Mouse (Mus musculus) left cerebral cortex, adult 9 months (tissue): ENCODE data around the gene Actl7a.

Source experiments
- DNase-seq, 2 experiments: peaks; one replicate each; pipeline ENCODE4 v3.0.0; 2022; ENCODE audit warnings: low spot score in 2 of 2

Actl7a gene

DNA sequence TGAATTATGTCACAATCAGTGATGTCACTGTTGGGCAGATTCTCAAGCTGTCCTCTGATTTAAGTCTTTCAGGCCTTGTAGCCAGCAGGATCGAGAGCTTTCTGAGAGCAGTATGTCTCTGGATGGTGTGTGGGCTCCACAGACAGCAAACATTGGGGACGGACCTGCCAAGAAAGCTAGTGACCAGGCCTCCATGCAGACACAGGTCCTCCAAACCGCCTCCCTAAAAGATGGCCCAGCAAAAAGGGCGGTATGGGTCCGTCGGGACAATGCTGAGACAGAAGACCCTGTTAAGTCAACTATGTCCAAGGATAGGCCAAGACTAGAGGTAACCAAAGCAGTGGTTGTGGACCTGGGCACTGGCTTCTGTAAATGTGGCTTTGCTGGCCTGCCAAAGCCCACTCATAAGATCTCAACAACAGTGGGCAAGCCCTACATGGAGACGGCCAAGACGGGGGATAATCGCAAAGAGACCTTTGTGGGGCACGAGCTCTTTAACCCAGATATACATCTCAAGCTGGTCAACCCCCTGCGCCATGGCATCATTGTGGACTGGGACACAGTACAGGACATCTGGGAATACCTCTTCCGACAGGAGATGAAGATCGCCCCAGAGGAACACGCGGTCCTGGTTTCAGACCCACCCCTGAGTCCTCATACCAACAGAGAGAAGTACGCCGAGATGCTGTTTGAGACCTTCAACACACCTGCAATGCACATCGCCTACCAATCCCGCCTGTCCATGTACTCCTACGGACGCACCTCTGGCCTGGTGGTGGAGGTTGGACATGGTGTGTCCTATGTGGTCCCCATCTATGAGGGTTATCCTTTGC, at the start of gene Actl7a:
Gene Actl7a (plus strand): TSS at position 51 of the 833 bp plus-strand sequence.
- no peak for DNase-seq

DNA sequence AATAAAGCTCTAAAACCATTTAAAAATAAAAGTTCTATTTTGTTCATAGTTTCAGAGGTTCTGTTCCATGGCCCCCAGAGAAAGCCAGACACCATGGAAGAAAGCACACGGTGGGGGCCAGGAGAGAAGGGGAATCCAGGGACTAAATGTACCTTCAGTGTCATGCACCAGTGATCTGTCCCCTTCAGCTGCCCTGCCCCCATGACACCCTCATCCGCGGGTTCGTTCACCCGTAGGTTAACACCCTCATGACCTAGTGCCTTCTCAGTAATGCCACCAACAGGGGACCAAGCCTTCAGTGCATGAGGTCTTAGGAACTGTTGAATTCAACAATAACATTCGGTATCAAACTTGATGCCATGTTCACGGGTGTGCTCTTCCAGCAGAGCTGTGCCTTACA, 46.8 kb upstream of the Actl7a start:
- DNase-seq: no peak

DNA sequence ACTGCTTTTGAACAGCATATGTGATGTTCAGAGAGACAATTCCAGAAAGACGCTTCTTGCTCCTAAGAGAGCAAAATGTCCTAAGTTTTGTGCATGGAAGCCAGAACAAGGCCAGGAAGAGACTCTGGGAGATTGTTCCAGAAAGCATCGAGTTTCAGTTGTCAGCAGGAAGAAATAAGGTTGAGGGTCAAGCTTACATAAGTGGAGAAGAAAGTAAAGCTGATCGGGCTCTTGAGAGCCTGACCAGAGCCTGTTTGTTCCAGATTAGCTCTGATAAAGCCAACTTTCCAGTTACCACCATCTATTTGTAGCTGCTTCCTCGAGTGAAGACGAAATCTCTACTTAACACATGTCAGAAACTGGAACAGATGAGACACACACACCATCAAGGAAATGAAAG, 44.5 kb upstream of the Actl7a start:
- no peak for DNase-seq

DNA sequence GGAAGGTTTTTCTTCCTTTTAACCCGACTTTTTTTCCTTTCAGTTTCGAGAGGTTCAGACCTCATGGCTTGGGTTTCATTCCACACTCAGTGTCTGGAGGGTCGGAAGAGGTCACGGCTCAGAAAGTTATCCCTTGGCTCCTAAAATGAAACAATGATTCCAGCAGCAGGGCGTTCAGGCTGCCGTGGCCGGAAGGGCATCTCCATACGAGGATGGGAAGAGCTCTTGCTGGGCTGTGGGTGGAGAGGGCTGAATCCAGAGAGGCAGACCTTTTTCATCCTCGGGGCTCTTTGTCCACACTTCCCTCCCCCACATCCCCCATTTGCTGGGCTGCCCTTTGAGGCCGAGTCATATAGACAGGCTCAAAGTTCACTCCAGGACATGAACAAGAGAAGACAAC, 41.0 kb upstream of the Actl7a start:
- no peak for DNase-seq

DNA sequence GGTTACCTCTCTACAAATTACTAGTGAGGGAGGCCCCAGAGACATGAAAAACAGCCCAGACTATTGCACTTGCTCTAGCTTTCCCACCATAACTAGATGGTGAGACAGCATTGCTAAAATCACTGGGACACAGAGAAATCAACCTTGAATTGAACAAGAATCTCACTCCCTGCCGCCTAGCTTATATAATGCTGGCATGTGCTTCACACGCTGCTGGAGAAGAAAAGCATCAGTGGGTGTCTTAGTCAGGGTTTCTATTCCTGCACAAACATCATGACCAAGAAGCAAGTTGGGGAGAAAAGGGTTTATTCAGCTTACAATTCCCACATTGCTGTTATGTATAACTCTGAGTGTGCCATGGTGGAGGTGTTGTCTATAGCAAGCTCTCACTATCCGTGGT, 30.1 kb upstream of the Actl7a start:
- peak; percentile 65 to 70 for DNase-seq

DNA sequence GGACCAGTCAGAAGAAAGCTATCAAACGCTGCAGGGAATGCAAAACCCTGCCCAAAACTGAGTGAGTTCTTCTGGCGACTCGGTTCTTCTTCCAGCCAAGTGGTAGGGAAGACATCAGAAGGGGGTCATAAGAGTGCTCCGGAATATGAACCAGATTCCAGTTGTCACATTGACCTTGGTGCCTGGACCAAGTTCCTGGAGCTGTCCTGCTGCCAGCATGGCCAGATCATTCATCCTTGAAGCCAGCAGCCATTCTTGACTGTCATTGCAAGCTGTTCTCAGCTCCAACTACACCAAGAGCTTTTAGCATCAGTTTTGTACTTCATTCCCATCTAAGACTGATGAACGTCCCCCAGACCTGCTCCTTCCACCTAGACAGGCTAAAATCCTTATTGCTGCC, 26.4 kb upstream of the Actl7a start:
- DNase-seq: no peak

DNA sequence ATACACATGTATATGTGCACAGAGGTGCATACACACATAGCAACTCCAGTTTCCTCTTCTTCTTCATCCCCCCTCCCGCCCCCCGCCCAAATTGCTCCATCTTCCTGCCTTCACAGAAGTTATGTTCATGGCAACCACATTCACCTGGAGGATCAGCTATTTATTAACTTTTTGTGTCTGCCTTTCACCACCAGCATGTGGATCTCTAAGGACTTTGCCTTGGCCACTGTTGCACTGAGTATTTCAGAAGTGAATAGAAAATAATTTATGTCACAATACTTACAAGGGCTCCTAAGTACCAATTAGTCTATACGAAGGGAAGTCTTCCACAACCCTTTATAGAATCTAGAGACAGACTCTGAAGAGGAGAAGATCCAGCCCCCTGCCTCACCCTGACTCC, 25.3 kb upstream of the Actl7a start:
- DNase-seq: no peak

DNA sequence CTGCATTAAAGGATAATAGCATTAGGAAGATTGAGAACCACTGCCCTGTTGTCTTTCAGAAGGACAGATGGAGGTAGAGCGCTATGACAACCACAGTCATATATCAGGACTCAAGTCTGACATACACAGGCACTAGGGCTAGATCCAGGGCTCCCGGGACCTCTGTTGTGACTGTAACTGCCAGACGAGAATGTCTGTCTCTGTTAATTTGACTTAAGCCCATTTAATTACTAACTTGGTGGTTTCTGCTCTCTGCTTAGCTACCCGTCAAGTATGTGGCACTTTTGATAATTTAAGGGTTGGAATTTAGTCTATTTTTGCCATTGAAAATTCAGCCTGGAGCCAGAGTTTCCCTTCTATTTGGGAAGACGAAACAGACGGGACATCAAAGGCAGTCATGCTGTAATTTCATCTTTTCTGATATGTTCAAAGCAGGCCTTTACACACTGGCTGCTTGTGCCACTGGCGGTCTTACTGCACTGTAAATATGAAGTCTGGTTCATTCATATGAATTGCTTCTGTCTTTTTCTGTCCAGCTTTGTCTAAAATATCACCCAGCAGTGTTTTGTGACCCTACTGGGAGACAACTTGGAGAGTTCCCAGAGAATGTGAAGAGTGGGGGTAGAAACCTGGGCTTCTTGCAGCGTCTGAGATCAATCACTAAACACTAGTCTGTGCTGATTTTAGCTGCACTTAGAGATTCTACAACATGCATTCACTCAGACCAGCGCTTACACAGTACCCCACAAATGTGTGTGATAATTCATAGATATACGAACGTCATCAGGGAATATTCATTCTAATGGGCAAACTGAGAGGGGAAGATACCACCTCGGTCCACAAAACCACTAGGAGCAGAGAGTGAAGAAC, 24.4 kb upstream of the Actl7a start:
- DNase-seq: no peak

DNA sequence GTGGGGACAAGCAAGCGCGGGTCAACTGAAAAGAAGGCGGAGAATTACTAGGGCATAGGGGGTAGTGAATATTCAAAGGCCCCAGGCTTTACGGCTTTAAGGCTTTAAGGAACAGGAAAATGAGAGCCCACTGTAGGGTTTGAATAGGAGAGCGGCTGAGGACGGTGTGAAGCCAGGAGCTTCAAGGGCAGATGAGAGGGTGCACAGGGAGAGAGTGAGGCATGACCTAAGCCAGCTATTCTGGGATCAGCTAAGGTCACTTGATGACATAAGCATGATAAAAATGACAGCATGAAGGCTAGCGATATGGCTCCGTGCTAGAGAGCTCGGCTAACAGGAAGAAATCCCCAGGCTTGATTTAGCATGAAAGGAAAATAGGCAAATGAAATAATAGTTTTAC, 23.8 kb upstream of the Actl7a start:
- DNase-seq: no peak

DNA sequence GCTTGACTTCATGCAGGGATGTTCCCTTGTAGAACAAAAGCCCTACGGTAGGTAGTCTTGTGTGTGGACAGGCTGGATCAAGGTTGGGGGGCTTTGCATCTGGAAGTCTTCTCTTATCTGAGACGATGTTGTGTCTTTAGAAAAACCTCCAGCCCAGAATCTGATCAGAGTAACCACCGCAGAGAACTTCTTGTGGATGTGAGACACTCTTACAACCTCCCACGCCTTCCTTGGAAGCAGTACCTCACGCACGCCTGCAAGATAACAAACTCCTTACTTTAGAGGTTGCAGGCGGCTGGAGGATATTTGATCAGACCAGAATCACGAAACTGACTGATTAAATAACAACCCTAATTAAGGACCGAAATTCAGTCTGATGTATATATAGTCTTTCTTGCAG, 22.8 kb upstream of the Actl7a start:
- peak in 1 of 2 experiments; percentile 52 for DNase-seq

DNA sequence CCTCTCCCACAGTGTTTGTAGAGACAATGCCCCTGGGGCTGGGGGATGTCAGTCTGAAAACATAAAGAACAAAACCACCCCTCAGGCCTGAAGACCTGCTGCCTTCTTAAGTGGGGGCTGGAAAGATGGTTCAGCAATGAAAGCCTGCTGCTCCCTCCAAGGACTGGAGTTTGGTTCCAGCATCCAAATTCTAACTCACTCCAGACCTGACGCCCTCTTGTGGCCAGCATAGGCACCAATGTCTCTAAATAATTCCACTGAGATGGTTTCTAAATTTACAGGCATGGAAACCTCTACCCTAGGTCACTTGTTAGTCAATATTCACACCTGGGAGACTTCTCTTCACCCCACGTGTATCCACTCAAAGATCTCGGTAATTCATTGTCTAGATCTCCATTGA, 21.7 kb upstream of the Actl7a start:
- DNase-seq: no peak

DNA sequence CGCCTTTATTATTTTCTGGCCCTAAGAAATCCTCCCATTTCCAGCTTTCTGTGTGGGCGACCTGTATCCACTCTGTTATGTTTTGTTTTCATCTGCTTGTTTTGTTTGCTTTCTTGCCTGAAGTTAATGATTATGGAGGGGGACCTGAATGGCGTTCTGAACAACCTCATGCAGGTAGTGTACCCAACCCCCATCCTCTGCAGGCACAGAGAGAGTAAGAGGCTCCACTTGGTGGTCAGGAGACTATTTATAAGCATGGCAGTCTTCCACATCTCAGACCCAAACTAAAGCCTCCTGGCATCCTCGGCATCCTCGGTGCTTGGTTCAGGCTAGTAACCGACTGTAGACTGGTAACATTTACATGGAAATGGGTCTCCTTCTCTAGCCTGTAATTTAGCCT, 20.9 kb upstream of the Actl7a start:
- DNase-seq: no peak

DNA sequence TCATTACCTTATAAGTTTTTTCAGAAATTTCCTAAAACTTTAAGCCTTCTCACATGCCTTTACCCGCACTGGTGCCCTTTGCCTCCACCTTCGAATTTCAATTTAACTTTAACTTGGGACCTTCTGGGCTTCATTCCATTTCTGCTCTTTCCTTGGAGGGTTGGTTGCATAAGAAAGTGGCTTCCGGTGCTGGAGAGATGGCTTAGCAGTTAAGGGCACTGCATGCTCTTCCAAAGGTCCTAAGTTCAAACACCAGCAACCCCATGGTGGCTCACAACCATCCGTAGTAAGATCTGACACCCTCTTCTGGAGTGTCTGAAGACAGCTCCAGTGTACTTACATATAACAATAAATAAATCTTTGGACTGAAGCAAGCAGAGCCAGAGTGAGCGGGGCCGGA, 20.0 kb upstream of the Actl7a start:
- no peak for DNase-seq

DNA sequence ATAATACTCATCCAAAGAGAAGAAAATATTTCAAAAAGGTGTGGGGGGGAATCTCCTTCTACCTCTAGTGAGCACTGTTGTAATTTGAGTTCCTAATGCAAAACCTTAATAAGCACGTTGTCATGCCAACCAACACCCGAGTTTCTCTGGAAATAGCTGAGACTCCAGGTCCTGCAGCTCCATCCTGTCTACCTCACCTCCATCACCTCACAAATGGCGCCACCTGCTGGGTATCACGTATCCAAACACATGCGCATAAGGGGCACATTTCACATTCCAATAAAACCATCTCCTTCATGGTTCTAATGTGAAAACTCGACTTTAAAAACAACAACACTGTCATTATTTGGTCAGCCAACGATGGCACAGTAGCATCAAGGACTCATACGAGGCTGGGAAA, 17.4 kb upstream of the Actl7a start:
- DNase-seq: no peak

DNA sequence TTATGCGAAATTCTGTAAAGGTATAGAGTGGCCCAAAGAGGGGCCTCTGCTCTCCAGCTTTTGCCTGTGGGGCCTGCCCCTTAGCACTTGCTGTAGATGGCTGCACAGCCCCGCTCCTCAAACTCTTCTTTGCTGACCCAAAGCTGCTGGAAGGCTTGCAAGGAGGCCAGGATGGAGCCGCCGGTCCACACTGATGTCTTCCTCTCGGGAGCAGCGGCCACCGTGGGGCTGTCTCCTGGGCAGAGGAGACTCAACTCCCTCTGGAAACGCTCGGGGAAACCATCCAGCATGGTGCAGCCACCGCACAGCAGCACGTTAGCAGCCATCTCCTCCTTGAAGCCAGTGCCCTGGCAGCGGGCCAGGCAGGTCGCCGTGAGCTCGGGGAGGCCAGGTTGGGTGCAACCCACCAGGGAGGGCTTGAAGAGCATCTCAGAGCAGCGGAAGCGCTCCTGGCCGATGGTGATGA, 3.2 kb upstream of the Actl7a start, which contains the start of gene Gm26657:
Gene Gm26657 (plus strand): TSS at position 51 of the 466 bp plus-strand sequence.
- no peak for DNase-seq

DNA sequence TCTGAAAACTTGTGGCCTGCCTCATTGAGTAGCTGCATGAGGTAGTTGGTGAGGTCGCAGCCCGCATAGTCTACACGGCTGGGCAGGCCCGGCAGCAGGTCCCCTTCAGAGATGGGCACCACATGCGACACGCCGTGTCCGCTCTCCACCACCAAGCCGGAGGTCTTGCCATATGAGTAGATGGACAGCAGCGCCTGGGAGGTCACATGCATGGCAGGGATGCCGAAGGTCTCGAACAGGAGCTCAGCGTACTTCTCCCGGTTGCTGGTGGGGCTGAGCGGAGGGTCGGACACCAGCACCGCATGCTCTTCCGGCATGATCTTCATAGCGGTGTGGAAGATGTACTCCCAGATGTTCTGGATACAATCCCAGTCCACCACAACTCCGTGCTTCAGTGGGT, 2.6 kb upstream of the Actl7a start:
- no peak for DNase-seq

DNA sequence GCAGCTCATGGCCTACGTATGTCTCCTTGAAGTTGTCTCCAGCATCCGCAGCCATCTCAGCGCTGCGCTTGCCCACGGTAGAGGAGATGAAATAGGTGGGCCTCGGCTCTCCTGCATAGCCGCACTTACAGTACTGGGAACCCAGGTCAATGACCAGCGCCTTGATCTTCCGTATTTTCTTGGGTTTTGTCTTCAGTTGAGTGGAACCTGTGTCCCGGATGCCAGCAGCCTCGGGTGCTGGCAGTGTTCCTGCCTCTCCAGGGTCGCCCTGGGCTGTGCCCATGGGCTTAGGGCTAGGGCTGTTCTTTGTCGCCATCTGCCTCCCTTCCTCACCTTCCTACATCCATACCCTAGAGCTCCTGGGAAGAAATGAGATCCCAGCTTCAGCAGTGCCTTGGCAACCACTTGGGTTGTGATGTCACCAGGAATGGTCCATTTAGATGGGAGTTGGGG, 2.1 kb upstream of the Actl7a start, which contains the start of gene Actl7b:
Gene Actl7b (minus strand): TSS at position 403 of the 453 bp plus-strand sequence.
- no peak for DNase-seq

DNA sequence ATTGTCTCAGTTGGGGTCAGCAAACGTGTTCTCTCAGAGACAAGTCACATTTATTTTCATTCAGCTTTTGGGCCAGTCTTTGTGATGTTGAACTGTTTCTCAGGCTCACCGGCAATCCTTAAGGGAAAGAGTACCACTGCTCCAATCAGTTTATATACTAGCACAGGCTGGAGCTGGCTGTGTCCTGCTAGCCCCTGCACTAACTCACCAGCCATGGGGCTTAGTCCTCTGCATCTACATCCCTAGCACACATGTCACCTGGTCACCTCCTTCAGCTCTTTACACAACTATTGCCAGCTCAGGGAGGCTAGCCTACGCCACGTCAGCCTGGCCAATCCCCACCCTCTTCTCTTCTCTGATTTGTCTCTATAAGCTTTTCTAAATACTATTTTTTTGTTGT, 515 bp upstream of the Actl7a start:
- DNase-seq: no peak

DNA sequence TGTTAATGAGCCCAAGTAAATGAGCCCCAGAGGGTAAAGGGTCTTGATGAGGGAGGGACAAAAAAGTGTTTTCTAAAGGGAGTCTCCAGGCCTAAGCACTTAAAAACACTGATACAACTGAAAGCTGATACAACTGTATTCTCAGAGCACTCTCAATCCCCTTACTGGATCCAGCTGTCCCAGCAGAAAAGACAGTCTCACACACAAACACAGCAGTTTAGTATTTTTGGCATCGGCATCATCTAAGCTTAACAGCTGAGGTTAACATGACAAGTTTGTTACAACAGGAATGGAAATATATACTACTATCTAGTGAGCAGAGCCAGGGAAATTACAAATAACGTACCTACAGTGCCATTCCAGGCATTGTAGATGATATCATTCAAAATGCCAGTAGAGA, 3.1 kb downstream of the Actl7a start:
- no peak for DNase-seq

DNA sequence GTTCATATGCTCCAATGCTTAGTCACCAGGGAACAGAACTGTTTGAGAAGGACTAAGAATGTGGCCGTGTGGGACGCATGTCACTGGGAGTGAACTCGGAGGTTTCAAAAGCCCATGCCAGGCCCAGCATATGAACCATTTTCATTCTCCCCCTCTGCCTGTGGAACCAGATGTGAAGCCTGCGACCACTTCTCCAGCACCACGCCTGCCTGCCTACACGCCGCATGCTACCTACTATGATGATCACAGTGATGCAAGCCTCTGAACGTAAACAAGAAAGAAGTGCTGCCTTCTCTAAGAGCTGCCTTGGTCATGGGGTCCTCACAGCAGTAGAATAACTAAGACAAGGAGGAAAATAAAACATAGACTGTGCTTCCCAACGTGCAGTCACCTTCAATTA, 4.2 kb downstream of the Actl7a start:
- DNase-seq: no peak

DNA sequence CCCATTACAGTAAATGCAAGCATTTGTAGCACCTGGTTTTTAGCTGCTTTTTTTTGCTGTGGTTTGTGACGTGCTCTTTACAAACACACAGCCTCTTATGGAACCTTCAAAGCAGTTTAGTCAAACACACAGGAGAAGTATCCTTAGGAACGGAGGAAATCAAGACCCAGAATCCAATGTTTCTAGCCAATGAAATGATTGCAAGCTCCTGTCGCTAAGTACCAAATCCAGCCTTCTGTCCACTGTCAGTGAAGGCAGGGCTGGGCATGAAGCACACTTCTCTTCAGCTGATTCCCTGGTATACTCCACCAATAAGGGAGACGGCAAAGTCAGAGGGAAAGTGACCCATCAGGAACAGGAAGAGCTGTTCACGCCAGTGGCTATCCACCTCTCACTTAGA, 12.8 kb downstream of the Actl7a start:
- no peak for DNase-seq

DNA sequence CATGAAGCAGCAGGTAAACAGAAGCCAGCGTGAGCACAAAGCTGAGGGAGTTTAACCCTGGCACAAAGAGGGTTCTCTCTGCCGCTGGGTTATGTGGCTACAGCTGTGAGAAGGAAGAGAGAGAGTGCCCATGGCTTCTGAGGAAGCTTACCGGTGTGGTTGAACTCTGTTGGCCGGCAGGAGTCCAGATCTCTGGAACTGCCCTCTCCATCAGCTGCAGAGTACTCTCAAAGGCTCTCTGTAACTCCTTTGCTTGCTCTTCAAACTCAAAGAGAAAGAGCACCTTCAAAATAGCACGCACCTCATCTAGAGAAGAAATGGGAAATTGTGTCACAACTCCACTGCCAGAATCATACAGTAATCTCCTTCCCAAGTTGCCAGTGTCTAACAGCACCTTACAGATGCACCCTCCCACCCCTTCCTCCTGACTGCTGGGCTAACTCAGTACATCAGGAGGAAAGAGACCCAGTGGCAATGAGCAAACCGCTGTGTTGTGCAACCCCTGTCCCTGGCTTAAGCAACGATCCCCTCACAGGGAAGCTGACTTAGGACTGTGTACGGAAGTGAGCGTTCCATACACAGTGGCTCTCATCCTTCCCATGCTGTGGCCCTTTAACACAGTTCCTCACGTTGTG, 13.9 kb downstream of the Actl7a start:
- DNase-seq: no peak
